Mouse (Mus musculus) neural tube, embryonic 13.5 days (tissue): Measurements from ENCODE around the gene Col18a1. TPM values are rescaled to one million over a fixed set of nuclear protein-coding genes. Genes with fewer than 3 reads are reported as not detected.

Source experiments
- ATAC-seq: fragments of 200-750 bp; cut with Nextera tagmentation; 2 replicates; pipeline ENCODE4 v1.8.0; 2017; ENCODE audit warnings: low read depth, mild to moderate bottlenecking, moderate TSS enrichment, moderate library complexity
- H3K27ac ChIP-seq: fragments of 300-500 bp; sonication (generic); replicated peaks from 2 replicates; pipeline ENCODE4 v1.5.1; 2015; ENCODE audit warnings: moderate library complexity, mild to moderate bottlenecking, inconsistent platforms
- H3K27me3 ChIP-seq: fragments of 300-500 bp; sonication (generic); 2 replicates; pipeline ENCODE4 v1.6.1; 2015; ENCODE audit warnings: mild to moderate bottlenecking, inconsistent platforms
- H3K36me3 ChIP-seq: fragments of 300-500 bp; sonication (generic); 2 replicates; pipeline ENCODE4 v1.6.1; 2015; ENCODE audit warnings: mild to moderate bottlenecking, inconsistent platforms
- H3K4me1 ChIP-seq: fragments of 300-500 bp; sonication (generic); replicated peaks from 2 replicates; pipeline ENCODE4 v1.6.1; 2015; ENCODE audit warnings: inconsistent platforms
- H3K4me2 ChIP-seq: fragments of 300-500 bp; sonication (generic); 2 replicates; pipeline ENCODE4 v1.6.1; 2015; ENCODE audit warnings: inconsistent platforms, mild to moderate bottlenecking, moderate library complexity
- H3K4me3 ChIP-seq: fragments of 300-500 bp; sonication (generic); 2 replicates; pipeline ENCODE4 v1.5.1; 2015; ENCODE audit warnings: mild to moderate bottlenecking, inconsistent platforms
- H3K9ac ChIP-seq: fragments of 300-500 bp; sonication (generic); 2 replicates; pipeline ENCODE4 v1.6.1; 2015; ENCODE audit warnings: moderate library complexity, mild to moderate bottlenecking, inconsistent platforms
- H3K9me3 ChIP-seq: fragments of 300-500 bp; sonication (generic); 2 replicates; pipeline ENCODE4 v1.6.1; 2016; ENCODE audit warnings: inconsistent platforms
- WGBS: fragments of 180-500 bp; shearing (Covaris S2); methylation state at CpG from one replicate; pipeline ENCODE4 v1.1.7; 2015; 5-methylcytosine and 5-hydroxymethylcytosine counted together
- polyA plus RNA-seq: library from polyadenylated mRNA; unstranded; fragments of >200 nt; fragmentation: Nextera tagmentation; extraction: Ambion mirVana; gene quantifications from 2 replicates; pipeline ENCODE4 v1.2.1, GENCODE M21; 2015

The Col18a1 gene
- polyA plus RNA-seq, 1 experiment from 2014 or later, result 64.2 TPM

- no peak overlapping the region for H3K4me2 ChIP-seq
- ATAC-seq, result no peak
- H3K27me3 ChIP-seq, result no peaks in the 10 kb centered on the region
- WGBS, result 86% methylated on average over 9 of the region's 9 CpGs
- peaks cover 8% of the 10 kb centered on the region for H3K4me1 ChIP-seq
- no peak overlapping the region for H3K4me3 ChIP-seq
- H3K27ac ChIP-seq, result no peak overlapping the region
- H3K9me3 ChIP-seq, result no peaks in the 10 kb centered on the region
- H3K36me3 ChIP-seq, result no peaks in the 10 kb centered on the region
- no peak overlapping the region for H3K9ac ChIP-seq
Observed at GRCm38 (mm10) chr10:77200295-77200694, 33.9 kb upstream of the Col18a1 start.

GRCm38 (mm10) chr10:77199229-77199628, 32.9 kb upstream of the Col18a1 start:
- no peak overlapping the region for H3K4me3 ChIP-seq
- 76% methylated on average over 2 of the region's 2 CpGs for WGBS
- no peaks in the 10 kb centered on the region for H3K36me3 ChIP-seq
- no peak overlapping the region for H3K27ac ChIP-seq
- H3K9ac ChIP-seq, result no peak overlapping the region
- H3K4me1 ChIP-seq, result no peaks in the 10 kb centered on the region
- H3K27me3 ChIP-seq, result no peaks in the 10 kb centered on the region
- no peak overlapping the region for H3K4me2 ChIP-seq
- no peak for ATAC-seq
- H3K9me3 ChIP-seq, result no peaks in the 10 kb centered on the region

- no peaks in the 10 kb centered on the region for H3K36me3 ChIP-seq
- no peak overlapping the region for H3K27ac ChIP-seq
- H3K4me1 ChIP-seq, result peaks cover 3% of the 10 kb centered on the region
- no peaks in the 10 kb centered on the region for H3K9me3 ChIP-seq
- 13% methylated on average over 9 of the region's 9 CpGs for WGBS
- 0 out of 2 replicates have a peak, but pooled peaks have one; percentile 44 for ATAC-seq
- no peak overlapping the region for H3K4me3 ChIP-seq
- no peaks in the 10 kb centered on the region for H3K27me3 ChIP-seq
- no peak overlapping the region for H3K4me2 ChIP-seq
- no peak overlapping the region for H3K9ac ChIP-seq
Observed at GRCm38 (mm10) chr10:77197469-77198209, 31.3 kb upstream of the Col18a1 start.

- no peaks in the 10 kb centered on the region for H3K9me3 ChIP-seq
- H3K4me2 ChIP-seq, result no peak overlapping the region
- H3K4me3 ChIP-seq, result no peak overlapping the region
- no peaks in the 10 kb centered on the region for H3K36me3 ChIP-seq
- 73% methylated on average over 4 of the region's 4 CpGs for WGBS
- H3K27me3 ChIP-seq, result no peaks in the 10 kb centered on the region
- no peak overlapping the region for H3K9ac ChIP-seq
- peaks cover 7% of the 10 kb centered on the region for H3K4me1 ChIP-seq
- ATAC-seq, result no peak
- H3K27ac ChIP-seq, result no peak overlapping the region
Observed at GRCm38 (mm10) chr10:77196676-77197075, 30.3 kb upstream of the Col18a1 start.

- 86% methylated on average over 3 of the region's 3 CpGs for WGBS
Observed at GRCm38 (mm10) chr10:77196115-77196514, 29.8 kb upstream of the Col18a1 start.

GRCm38 (mm10) chr10:77193495-77193894, 27.1 kb upstream of the Col18a1 start:
- H3K9me3 ChIP-seq, result no peaks in the 10 kb centered on the region
- peaks cover 24% of the 10 kb centered on the region for H3K4me1 ChIP-seq
- no peak overlapping the region for H3K27ac ChIP-seq
- no peak for ATAC-seq
- no peak overlapping the region for H3K4me2 ChIP-seq
- no peaks in the 10 kb centered on the region for H3K36me3 ChIP-seq
- no peak overlapping the region for H3K4me3 ChIP-seq
- H3K27me3 ChIP-seq, result no peaks in the 10 kb centered on the region
- H3K9ac ChIP-seq, result no peak overlapping the region

More at GRCm38 (mm10) chr10:77196115-77196514, 29.8 kb upstream of the Col18a1 start:
- ATAC-seq, result no peak
- no peak overlapping the region for H3K4me3 ChIP-seq
- no peaks in the 10 kb centered on the region for H3K36me3 ChIP-seq
- no peaks in the 10 kb centered on the region for H3K9me3 ChIP-seq
- peaks cover 13% of the 10 kb centered on the region for H3K4me1 ChIP-seq
- H3K27ac ChIP-seq, result no peak overlapping the region
- H3K4me2 ChIP-seq, result no peak overlapping the region
- no peak overlapping the region for H3K9ac ChIP-seq
- H3K27me3 ChIP-seq, result no peaks in the 10 kb centered on the region

GRCm38 (mm10) chr10:77192745-77193144, 26.4 kb upstream of the Col18a1 start:
- H3K36me3 ChIP-seq, result no peaks in the 10 kb centered on the region
- H3K4me1 ChIP-seq, result peaks cover 24% of the 10 kb centered on the region
- 67% methylated on average over 17 of the region's 17 CpGs for WGBS
- ATAC-seq, result no peak
- no peak overlapping the region for H3K4me2 ChIP-seq
- H3K4me3 ChIP-seq, result no peak overlapping the region
- no peak overlapping the region for H3K27ac ChIP-seq
- no peak overlapping the region for H3K9ac ChIP-seq
- no peaks in the 10 kb centered on the region for H3K9me3 ChIP-seq
- H3K27me3 ChIP-seq, result no peaks in the 10 kb centered on the region

- H3K4me3 ChIP-seq, result no peak overlapping the region
- H3K9ac ChIP-seq, result no peak overlapping the region
- ATAC-seq, result peak; percentile 70
- H3K4me1 ChIP-seq, result peaks cover 24% of the 10 kb centered on the region
- no peaks in the 10 kb centered on the region for H3K27me3 ChIP-seq
- 16% methylated on average over 10 of the region's 10 CpGs for WGBS
- no peaks in the 10 kb centered on the region for H3K9me3 ChIP-seq
- no peaks in the 10 kb centered on the region for H3K36me3 ChIP-seq
- no peak overlapping the region for H3K4me2 ChIP-seq
- no peak overlapping the region for H3K27ac ChIP-seq
Observed at GRCm38 (mm10) chr10:77190967-77191915, 24.9 kb upstream of the Col18a1 start.

- WGBS, result 82% methylated on average over 7 of the region's 7 CpGs
- no peak overlapping the region for H3K4me3 ChIP-seq
- no peak overlapping the region for H3K9ac ChIP-seq
- H3K4me1 ChIP-seq, result peaks cover 19% of the 10 kb centered on the region
- H3K4me2 ChIP-seq, result no peak overlapping the region
- H3K9me3 ChIP-seq, result no peaks in the 10 kb centered on the region
- H3K36me3 ChIP-seq, result no peaks in the 10 kb centered on the region
- H3K27me3 ChIP-seq, result no peaks in the 10 kb centered on the region
- no peak for ATAC-seq
- H3K27ac ChIP-seq, result no peak overlapping the region
Observed at GRCm38 (mm10) chr10:77187427-77187826, 21.1 kb upstream of the Col18a1 start.

GRCm38 (mm10) chr10:77182804-77183331, 16.5 kb upstream of the Col18a1 start:
- Histone ChIP-seq H3K27ac (no peak overlapping the region), H3K27me3 (no peaks in the 10 kb centered on the region), H3K4me1 (no peaks in the 10 kb centered on the region), H3K36me3 (no peaks in the 10 kb centered on the region), H3K4me2 (no peak overlapping the region), H3K4me3 (no peak overlapping the region), H3K9ac (no peak overlapping the region), H3K9me3 (no peaks in the 10 kb centered on the region)
- no peak for ATAC-seq
- WGBS, result 63% methylated on average over 3 of the region's 3 CpGs

- no peaks in the 10 kb centered on the region for H3K9me3 ChIP-seq
- H3K27ac ChIP-seq, result no peak overlapping the region
- no peak overlapping the region for H3K9ac ChIP-seq
- H3K4me2 ChIP-seq, result no peak overlapping the region
- WGBS, result 88% methylated on average over 3 of the region's 3 CpGs
- no peaks in the 10 kb centered on the region for H3K36me3 ChIP-seq
- no peaks in the 10 kb centered on the region for H3K27me3 ChIP-seq
- no peak for ATAC-seq
- no peaks in the 10 kb centered on the region for H3K4me1 ChIP-seq
- H3K4me3 ChIP-seq, result no peak overlapping the region
Observed at GRCm38 (mm10) chr10:77180110-77180509, 13.8 kb upstream of the Col18a1 start.

GRCm38 (mm10) chr10:77178691-77179090, 12.3 kb upstream of the Col18a1 start:
- ATAC-seq, result no peak
- H3K4me2 ChIP-seq, result no peak overlapping the region
- H3K4me3 ChIP-seq, result no peak overlapping the region
- H3K4me1 ChIP-seq, result no peaks in the 10 kb centered on the region
- H3K9ac ChIP-seq, result no peak overlapping the region
- no peaks in the 10 kb centered on the region for H3K27me3 ChIP-seq
- no peaks in the 10 kb centered on the region for H3K9me3 ChIP-seq
- no peaks in the 10 kb centered on the region for H3K36me3 ChIP-seq
- 81% methylated on average over 7 of the region's 7 CpGs for WGBS
- H3K27ac ChIP-seq, result no peak overlapping the region
